Mouse (Mus musculus) heart, embryonic 15.5 days (tissue): ENCODE results near the gene Cmtm4. TPM values are rescaled to one million over a fixed set of nuclear protein-coding genes. Genes with fewer than 3 reads are reported as not detected.

Experiments used
- ATAC-seq: fragments of 200-750 bp; cut with Nextera tagmentation; replicated peaks from 2 replicates; pipeline ENCODE4 v1.8.0; 2017; ENCODE audit warnings: low read depth, moderate TSS enrichment; ENCODE audit not compliant: insufficient number of reproducible peaks, insufficient read depth, low FRiP score
- H3K27ac ChIP-seq: fragments of 300-500 bp; sonication (generic); 2 replicates; pipeline ENCODE4 v1.5.1; 2015; ENCODE audit warnings: mild to moderate bottlenecking, inconsistent platforms
- H3K27me3 ChIP-seq: fragments of 300-500 bp; sonication (generic); 2 replicates; pipeline ENCODE4 v1.6.1; 2015; ENCODE audit warnings: inconsistent platforms
- H3K36me3 ChIP-seq: fragments of 300-500 bp; sonication (generic); 2 replicates; pipeline ENCODE4 v1.6.1; 2015; ENCODE audit warnings: mild to moderate bottlenecking, inconsistent platforms
- H3K4me1 ChIP-seq: fragments of 300-500 bp; sonication (generic); replicated peaks from 2 replicates; pipeline ENCODE4 v1.6.1; 2015; ENCODE audit warnings: inconsistent platforms
- H3K4me2 ChIP-seq: fragments of 300-500 bp; sonication (generic); 2 replicates; pipeline ENCODE4 v1.6.1; 2015; ENCODE audit warnings: inconsistent platforms, mild to moderate bottlenecking, moderate library complexity
- H3K4me3 ChIP-seq: fragments of 300-500 bp; sonication (generic); 2 replicates; pipeline ENCODE4 v1.5.1; 2015; ENCODE audit warnings: mild to moderate bottlenecking, inconsistent platforms
- H3K9ac ChIP-seq: fragments of 300-500 bp; sonication (generic); 2 replicates; pipeline ENCODE4 v1.6.1; 2015; ENCODE audit warnings: mild to moderate bottlenecking, inconsistent platforms
- H3K9me3 ChIP-seq: fragments of 300-500 bp; sonication (generic); replicated peaks from 2 replicates; pipeline ENCODE4 v1.6.1; 2016; ENCODE audit warnings: inconsistent platforms
- WGBS: fragments of 180-500 bp; shearing (Covaris S2); methylation state at CpG from one replicate; pipeline ENCODE4 v1.1.7; 2015; ENCODE audit warnings: mixed read lengths; 5-methylcytosine and 5-hydroxymethylcytosine counted together
- polyA plus RNA-seq: library from polyadenylated mRNA; unstranded; fragments of >200 nt; fragmentation: Nextera tagmentation; extraction: Ambion mirVana; gene quantifications from 2 replicates; pipeline ENCODE4 v1.2.1, GENCODE M21; 2015

Gene Cmtm4
- 1.3 and 1.5 TPM in 2 replicates for polyA plus RNA-seq

DNA sequence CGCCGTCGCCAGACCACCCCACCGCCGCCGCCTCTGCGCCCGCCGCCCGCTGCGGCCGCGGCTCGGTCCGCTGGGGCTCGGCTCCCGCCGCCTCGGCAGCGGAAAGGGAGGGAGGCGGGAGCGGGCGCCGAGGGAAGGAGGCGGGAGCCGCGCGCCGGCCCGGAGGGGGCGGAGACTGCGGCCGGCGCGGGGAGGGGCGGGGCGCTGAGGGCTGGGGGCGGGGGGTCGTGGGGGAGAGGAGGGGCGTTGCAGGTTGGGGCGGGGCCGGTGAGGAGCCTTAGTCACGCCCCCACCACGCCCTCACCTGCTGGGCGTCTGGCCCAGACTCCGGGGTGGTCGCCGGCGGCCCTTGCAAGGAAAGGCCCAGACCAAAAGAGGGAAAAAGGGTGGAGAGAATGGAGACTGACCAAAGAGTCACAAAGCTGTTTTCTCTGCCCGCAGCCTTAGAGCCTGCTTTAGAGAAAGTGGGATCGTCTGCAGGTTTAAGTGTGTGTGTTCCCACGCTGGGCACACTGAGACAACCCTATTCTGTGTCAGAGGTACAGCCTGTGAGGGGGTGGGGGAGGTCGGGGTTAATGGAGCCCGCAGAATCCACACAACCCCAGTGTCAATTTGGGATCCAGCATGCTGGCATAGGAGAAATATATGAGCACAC is at the start of gene Cmtm4:
Cmtm4 (minus strand) TSS at position 105 of the 655 bp plus-strand sequence.
- H3K27ac ChIP-seq, result peak within 1 kb of the TSS; percentile 87
- peak; percentile 82 for ATAC-seq
- H3K9ac ChIP-seq, result peak within 1 kb of the TSS; percentile 97
- no peaks in the 10 kb centered on the region for H3K27me3 ChIP-seq
- peak within 1 kb of the TSS; percentile 90 for H3K4me3 ChIP-seq
- H3K9me3 ChIP-seq, result no peaks in the 10 kb centered on the region
- peaks cover 26% of the 10 kb centered on the region for H3K4me1 ChIP-seq
- WGBS, result 5% methylated on average over 18 of the region's 54 CpGs
- peak within 1 kb of the TSS; percentile 85 for H3K4me2 ChIP-seq
- no peaks in the 10 kb centered on the region for H3K36me3 ChIP-seq

DNA sequence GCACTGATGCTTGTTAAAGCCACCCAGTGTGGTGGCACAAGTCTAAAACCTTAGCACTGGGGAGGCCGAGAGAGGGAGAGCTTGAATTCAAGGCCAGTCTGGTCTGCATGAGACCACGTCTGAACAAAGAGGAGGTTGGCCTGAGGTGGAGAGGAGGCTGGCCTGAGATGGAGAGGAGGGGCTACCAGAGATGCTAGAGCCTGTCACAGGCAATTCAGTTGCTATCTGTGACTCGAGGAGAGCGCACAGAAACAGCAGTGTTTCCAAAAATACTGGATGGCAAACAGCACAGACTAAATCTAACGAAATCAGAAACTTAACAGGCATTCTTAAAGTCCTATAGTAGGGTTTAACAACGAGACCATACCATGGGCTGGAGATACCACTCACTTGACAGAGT is 49.6 kb upstream of the Cmtm4 start:
- Histone ChIP-seq H3K9ac (no peak overlapping the region), H3K27ac (no peak overlapping the region), H3K27me3 (no peaks in the 10 kb centered on the region), H3K9me3 (no peaks in the 10 kb centered on the region), H3K4me3 (no peak overlapping the region), H3K4me2 (no peak overlapping the region), H3K4me1 (peaks cover 14% of the 10 kb centered on the region), H3K36me3 (peaks cover 2% of the 10 kb centered on the region)
- ATAC-seq, result no peak
- 40% methylated on average over 6 of the region's 6 CpGs for WGBS

DNA sequence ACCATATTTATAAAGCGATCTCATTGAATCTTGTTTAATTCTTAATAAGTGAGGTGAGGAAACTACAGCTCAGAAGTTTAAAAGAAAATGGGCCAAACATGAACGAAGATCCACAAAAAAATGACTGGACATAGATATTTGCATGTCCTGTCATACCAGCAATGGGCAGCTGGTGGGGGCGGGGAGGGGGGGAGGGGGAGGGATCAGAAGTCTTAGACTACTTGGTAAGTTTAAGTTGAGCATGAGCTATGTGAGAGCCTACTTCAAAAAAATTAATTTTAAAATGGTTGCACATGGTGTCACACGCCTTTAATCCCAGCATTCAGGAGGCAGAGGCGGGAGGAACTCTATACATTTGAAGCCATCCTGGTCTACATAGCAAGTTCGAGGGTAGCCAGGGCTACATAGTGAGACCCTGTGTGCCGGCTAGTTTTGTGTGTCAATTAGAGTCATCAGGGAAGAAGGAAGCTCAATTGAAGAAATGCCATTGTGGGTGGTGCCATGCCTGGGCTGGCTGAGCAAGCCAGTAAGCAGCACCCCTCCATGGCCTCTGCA is 47.6 kb upstream of the Cmtm4 start:
- ATAC-seq, result no peak
- 58% methylated on average over 7 of the region's 7 CpGs for WGBS
- 0 out of 2 replicates have a peak overlapping the region, but pooled peaks have one; percentile 93 for H3K9ac ChIP-seq
- peaks cover 14% of the 10 kb centered on the region for H3K4me1 ChIP-seq
- no peaks in the 10 kb centered on the region for H3K27me3 ChIP-seq
- H3K27ac ChIP-seq, result no peak overlapping the region
- no peaks in the 10 kb centered on the region for H3K9me3 ChIP-seq
- H3K4me2 ChIP-seq, result peak overlapping the region; percentile 83
- peak overlapping the region; percentile 90 for H3K4me3 ChIP-seq
- peaks cover 21% of the 10 kb centered on the region for H3K36me3 ChIP-seq

DNA sequence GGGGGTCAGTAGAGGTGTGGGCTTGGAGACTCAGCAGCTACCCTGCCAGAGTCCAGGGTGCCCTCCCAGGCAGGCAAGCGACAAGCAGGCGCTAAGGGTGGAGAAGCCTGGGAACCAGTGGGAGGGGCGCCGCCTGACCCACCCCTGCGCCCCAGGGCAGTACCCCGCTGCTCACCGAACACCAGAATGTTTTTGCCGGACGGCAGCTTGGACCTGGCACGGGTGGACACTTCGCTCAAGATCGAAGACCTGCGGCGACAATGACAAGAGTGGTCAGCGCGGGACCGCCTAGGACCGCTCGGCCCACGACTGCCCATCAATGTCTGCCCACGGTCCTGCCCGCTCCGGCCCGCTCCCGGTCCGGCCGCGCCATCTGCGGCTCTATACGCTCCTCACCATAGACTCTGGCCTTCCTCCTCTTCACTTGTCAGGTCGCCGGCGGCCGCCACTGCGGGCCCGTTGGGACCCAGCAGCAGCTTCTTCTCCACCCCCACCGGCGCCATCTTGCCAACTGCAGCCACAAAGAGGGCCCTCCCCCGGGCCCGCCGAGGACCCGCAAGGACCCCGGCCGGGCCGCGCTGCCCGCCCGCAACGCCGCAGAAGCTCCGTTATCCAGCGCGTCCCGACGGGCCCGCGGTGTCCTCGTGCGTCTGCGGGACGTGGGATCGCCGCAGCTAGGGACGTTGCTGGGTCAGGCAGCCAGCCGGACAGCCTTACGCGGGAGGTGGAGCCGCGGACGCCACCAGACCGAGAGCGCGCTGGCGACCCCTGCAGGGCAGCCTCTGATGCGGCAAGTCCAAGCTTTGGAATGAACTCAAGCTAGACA is 46.9 kb upstream of the Cmtm4 start, which contains the start of gene Dync1li2:
Dync1li2 (minus strand) TSS at position 749 of the 826 bp plus-strand sequence.
- WGBS, result under 1% methylated on average over 75 of the region's 75 CpGs
- peak within 1 kb of the TSS; percentile 83 for H3K4me2 ChIP-seq
- ATAC-seq, result peak; percentile 81

DNA sequence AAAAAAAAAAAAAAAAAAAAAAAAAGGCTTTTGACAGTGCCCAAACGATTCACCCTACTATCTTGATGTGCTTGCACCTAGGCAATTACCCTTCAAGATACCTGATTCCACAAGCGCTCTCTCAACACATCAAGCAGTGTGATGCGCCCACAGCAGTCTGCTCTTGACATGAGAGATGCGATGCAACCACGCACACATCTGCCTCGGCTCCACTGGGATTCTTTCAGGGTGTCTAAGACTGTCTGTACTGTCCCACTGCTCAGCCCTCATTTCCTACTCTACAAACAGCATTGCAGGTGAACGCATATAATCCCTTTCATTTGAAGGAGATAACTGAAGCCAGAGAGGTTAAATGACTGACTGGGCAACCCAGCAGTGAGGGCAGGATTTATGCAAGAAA is 46.0 kb upstream of the Cmtm4 start:
- ATAC-seq, result no peak

More for the DNA sequence above, 46.9 kb upstream of the Cmtm4 start, which contains the start of gene Dync1li2:
- H3K9me3 ChIP-seq, result no peaks in the 10 kb centered on the region
- peak within 1 kb of the TSS; percentile 93 for H3K9ac ChIP-seq
- peaks cover 14% of the 10 kb centered on the region for H3K4me1 ChIP-seq
- peak within 1 kb of the TSS; percentile 90 for H3K4me3 ChIP-seq
- peak within 1 kb of the TSS; percentile 81 for H3K27ac ChIP-seq
- H3K27me3 ChIP-seq, result no peaks in the 10 kb centered on the region
- H3K36me3 ChIP-seq, result peaks cover 26% of the 10 kb centered on the region

DNA sequence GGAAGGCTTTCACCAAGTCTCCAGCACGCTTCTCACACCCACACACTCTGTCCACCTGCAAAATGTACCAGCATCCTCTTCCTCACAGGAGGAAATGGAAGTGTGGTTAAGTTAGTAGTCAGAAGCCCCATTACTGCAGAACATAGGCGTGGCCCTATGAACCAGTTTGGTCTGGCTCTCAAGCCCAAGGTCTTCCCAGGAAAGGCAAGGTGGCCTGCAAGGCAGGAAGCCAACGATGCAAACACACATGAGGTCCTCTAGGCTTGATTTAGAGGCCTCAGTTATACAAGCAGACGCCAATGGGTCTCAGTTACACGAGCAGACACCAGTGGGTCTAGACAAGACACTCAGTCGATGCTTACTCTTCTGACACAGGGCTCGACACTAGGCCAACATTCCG is 43.9 kb upstream of the Cmtm4 start:
- Histone ChIP-seq H3K9me3 (no peaks in the 10 kb centered on the region), H3K4me3 (no peak overlapping the region), H3K27ac (no peak overlapping the region), H3K36me3 (peaks cover 48% of the 10 kb centered on the region), H3K9ac (no peak overlapping the region), H3K4me1 (peaks cover 38% of the 10 kb centered on the region), H3K4me2 (no peak overlapping the region), H3K27me3 (no peaks in the 10 kb centered on the region)
- no peak for ATAC-seq
- 91% methylated on average over 8 of the region's 8 CpGs for WGBS

More for the DNA sequence above, 46.0 kb upstream of the Cmtm4 start:
- H3K27ac ChIP-seq, result peak overlapping the region; percentile 81; the same call in 1 of the 2 replicates
- WGBS, result 51% methylated on average over 7 of the region's 7 CpGs
- peak overlapping the region; percentile 83 for H3K4me2 ChIP-seq
- peaks cover 35% of the 10 kb centered on the region for H3K36me3 ChIP-seq
- H3K27me3 ChIP-seq, result no peaks in the 10 kb centered on the region
- peaks cover 18% of the 10 kb centered on the region for H3K4me1 ChIP-seq
- no peaks in the 10 kb centered on the region for H3K9me3 ChIP-seq
- H3K9ac ChIP-seq, result peak overlapping the region; percentile 93
- H3K4me3 ChIP-seq, result peak overlapping the region; percentile 90

DNA sequence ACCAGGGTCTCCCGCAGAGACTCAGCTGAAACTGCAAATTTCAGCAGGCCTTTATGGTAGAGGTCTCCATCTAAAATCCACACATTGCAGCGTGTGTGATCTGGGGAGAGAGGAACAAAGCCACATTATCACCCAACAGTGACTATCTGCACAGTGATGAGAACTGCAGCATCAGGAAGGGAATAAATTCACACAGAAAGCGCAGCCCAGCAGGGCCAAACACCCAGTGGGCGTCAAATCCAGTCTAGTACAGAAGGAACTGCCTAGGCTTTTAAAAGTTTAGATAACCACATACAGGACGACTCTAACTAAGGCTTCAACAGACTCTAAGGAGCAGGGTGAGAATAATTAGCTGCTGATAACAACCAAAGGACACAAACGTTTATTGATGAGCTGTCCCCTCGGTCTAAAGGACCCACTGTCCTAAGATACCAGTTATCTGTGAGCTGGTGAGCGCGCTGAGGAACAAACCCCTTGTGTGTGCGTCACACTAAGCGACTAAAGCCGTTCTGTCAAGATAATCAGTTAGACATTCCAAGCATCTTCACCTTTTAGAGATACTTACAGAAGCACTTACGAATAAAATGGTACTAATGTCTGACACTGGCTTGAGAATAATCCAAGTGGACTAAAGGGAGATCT is 42.0 kb upstream of the Cmtm4 start:
- H3K36me3 ChIP-seq, result peaks cover 64% of the 10 kb centered on the region

DNA sequence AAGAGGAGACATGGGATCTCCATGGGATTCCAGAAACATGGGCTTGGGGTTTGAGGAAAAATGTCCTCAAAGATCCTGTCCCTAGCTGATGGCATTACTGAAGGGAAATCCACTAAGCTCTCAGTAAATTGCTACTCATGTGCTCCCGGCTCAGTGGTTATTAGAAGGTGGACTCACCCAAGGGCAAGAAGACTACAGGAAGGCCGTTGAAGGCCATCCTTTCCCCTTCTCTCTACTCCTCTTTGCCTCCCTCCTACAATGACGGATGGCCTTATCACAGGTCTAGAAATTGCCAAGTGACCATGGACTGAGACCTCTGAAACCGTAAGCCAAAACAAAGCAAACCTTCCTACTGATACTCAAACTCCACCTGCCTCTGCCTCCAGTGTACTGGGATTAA is 41.0 kb upstream of the Cmtm4 start:
- Histone ChIP-seq H3K4me2 (no peak overlapping the region), H3K4me3 (no peak overlapping the region), H3K27ac (peak overlapping the region; percentile 77), H3K27me3 (no peaks in the 10 kb centered on the region), H3K36me3 (peaks cover 72% of the 10 kb centered on the region), H3K9ac (0 out of 2 replicates have a peak overlapping the region, but pooled peaks have one; percentile 22), H3K4me1 (peaks cover 38% of the 10 kb centered on the region), H3K9me3 (no peaks in the 10 kb centered on the region)
- 88% methylated on average over 4 of the region's 4 CpGs for WGBS
- no peak for ATAC-seq

More for the DNA sequence above, 42.0 kb upstream of the Cmtm4 start:
- Histone ChIP-seq H3K9ac (no peak overlapping the region), H3K27me3 (no peaks in the 10 kb centered on the region), H3K4me1 (peaks cover 43% of the 10 kb centered on the region), H3K27ac (no peak overlapping the region), H3K4me3 (no peak overlapping the region), H3K9me3 (no peaks in the 10 kb centered on the region), H3K4me2 (no peak overlapping the region)
- ATAC-seq, result no peak
- 70% methylated on average over 13 of the region's 13 CpGs for WGBS

DNA sequence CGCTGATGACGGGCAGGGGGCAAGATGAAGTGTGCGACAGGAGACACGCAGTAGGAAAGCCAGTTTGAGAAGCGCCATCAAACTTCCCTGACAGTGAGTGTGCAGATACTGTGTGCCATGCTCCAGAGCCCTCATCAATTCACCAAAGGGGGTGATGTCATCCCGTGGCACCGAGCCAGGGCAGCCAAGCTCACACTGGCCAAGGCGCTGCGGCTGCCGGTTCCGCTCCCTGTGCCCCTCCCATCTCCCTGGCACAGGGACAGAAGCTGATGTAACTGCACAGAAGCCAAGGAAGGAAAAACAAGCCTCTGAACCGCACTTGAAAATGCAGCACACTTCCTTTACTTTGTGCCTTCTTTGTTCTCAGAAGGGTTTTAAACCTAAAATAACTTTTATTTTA is 40.4 kb upstream of the Cmtm4 start:
- peak overlapping the region; percentile 26 for H3K4me2 ChIP-seq
- no peaks in the 10 kb centered on the region for H3K27me3 ChIP-seq
- peak overlapping the region; percentile 77 for H3K27ac ChIP-seq
- H3K4me1 ChIP-seq, result peaks cover 32% of the 10 kb centered on the region
- no peak overlapping the region for H3K4me3 ChIP-seq
- peaks cover 78% of the 10 kb centered on the region for H3K36me3 ChIP-seq
- WGBS, result 10% methylated on average over 12 of the region's 12 CpGs
- ATAC-seq, result peak; percentile 95
- 0 out of 2 replicates have a peak overlapping the region, but pooled peaks have one; percentile 22 for H3K9ac ChIP-seq
- H3K9me3 ChIP-seq, result no peaks in the 10 kb centered on the region

DNA sequence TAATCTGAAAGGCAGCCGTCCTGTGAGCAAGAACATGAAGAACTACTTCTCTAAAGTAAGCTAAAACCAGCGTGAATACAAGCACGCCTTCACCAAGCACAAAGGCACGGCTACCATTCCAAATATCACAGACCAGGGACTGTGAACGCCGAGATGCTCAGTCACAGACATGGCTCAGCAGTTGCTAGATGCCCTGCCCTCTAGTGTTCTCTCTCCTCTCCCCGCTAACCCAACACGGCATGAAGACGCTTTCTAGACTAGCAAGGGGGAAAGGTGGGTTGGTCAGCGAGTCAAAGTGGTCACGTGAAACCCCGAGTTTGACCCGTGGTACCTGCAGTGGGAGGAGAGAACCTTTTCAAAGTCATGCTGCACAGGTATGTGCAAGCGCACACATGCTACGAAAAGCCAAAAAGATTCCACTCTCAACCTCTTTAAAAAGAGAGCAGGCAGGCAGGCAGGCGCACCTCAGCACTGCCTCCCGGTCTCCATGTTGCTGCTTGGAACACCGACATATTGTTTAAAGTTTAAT is 39.3 kb upstream of the Cmtm4 start:
- no peaks in the 10 kb centered on the region for H3K9me3 ChIP-seq
- H3K4me2 ChIP-seq, result no peak overlapping the region
- ATAC-seq, result no peak
- 83% methylated on average over 18 of the region's 18 CpGs for WGBS
- H3K4me1 ChIP-seq, result peaks cover 29% of the 10 kb centered on the region
- no peak overlapping the region for H3K9ac ChIP-seq
- no peak overlapping the region for H3K4me3 ChIP-seq
- H3K36me3 ChIP-seq, result peaks cover 84% of the 10 kb centered on the region
- no peaks in the 10 kb centered on the region for H3K27me3 ChIP-seq
- H3K27ac ChIP-seq, result no peak overlapping the region
